Comparison of ENCODE assay signal across 20 mouse cellular contexts in the genomic region with DNA sequence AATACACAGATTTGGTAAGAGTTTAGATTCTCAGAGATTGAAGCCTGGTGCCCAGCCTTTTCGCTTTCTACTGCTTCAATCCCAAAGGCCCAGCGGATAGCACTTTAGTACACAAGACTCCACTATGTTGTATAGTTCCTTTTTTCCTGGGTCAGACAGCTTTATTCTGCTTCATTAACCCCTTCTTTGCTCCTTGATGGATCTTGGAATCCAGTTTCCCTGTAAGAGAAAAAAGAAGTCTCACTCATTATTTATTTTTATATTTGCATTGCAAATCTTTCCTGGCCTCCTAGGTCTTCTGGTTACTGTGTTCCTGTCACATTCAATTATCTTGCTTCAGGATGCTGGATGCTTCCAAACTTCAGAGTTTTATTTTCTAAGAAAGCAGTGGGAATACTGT. TPM values are rescaled to one million over a fixed set of nuclear protein-coding genes. Genes with fewer than 3 reads are reported as not detected.
DNase-seq lines count a peak whose midpoint lies in the region; ATAC-seq and TF ChIP-seq lines count a peak whose summit lies in the region.
"Had no signal": no experiment of that assay in that cellular context is flagged by ENCODE, and none has a peak within 500 bp of the region (broad histone marks: within the 10 kb centered on the region; RNA-seq: fewer than 3 reads in every experiment).

No protein-coding gene starts in this region.

- H3K36me3 ChIP-seq in forebrain, embryonic 10.5 days (replicated peaks), result peaks cover 18% of the 10 kb centered on the region
- peaks cover 2% of the 10 kb centered on the region for H3K36me3 ChIP-seq in forebrain, postnatal 0 days (ENCODE audit: insufficient read depth)
- peaks cover 1% of the 10 kb centered on the region; the same call in 1 of the 2 replicates for H3K36me3 ChIP-seq in neural tube, embryonic 11.5 days (ENCODE audit: control insufficient read depth, insufficient read depth, low read length)
- no peaks in the 10 kb centered on the region; the same call in none of the 2 replicates for H3K36me3 ChIP-seq in neural tube, embryonic 15.5 days
- no peaks in the 10 kb centered on the region for H3K36me3 ChIP-seq in forebrain, embryonic 15.5 days
- H3K36me3 ChIP-seq in kidney, adult 2 months (ENCODE audit: control insufficient read depth, insufficient read depth, low read length), result peaks cover 2% of the 10 kb centered on the region
- H3K36me3 ChIP-seq in heart, embryonic 10.5 days, result peaks cover 8% of the 10 kb centered on the region

- 28% methylated on average over 2 of the region's 2 CpGs for WGBS in forebrain, embryonic 10.5 days
- WGBS in forebrain, postnatal 0 days, result 37% methylated on average over 2 of the region's 2 CpGs
- WGBS in neural tube, embryonic 11.5 days, result 42% methylated on average over 2 of the region's 2 CpGs
- WGBS in neural tube, embryonic 15.5 days, result 26% methylated on average over 2 of the region's 2 CpGs
- 19% methylated on average over 2 of the region's 2 CpGs for WGBS in forebrain, embryonic 15.5 days
- 94% methylated on average over 2 of the region's 2 CpGs for WGBS in kidney, adult 2 months
- 95% methylated on average over 2 of the region's 2 CpGs for WGBS in heart, embryonic 10.5 days

- H3K9ac ChIP-seq in forebrain, postnatal 0 days, result no peak overlapping the region
- H3K9ac ChIP-seq in neural tube, embryonic 11.5 days (ENCODE audit: low read length), result no peak overlapping the region
- no peak overlapping the region for H3K9ac ChIP-seq in neural tube, embryonic 15.5 days (replicated peaks)
- no peak overlapping the region for H3K9ac ChIP-seq in forebrain, embryonic 15.5 days (replicated peaks)
- H3K9ac ChIP-seq: limb, embryonic 13.5 days; liver, embryonic 15.5 days had no signal

- H3K9me3 ChIP-seq in forebrain, embryonic 10.5 days, result no peaks in the 10 kb centered on the region
- no peaks in the 10 kb centered on the region for H3K9me3 ChIP-seq in forebrain, postnatal 0 days (ENCODE audit: low read length)
- no peaks in the 10 kb centered on the region for H3K9me3 ChIP-seq in neural tube, embryonic 11.5 days (ENCODE audit: control insufficient read depth, low read length)
- H3K9me3 ChIP-seq in neural tube, embryonic 15.5 days (replicated peaks), result no peaks in the 10 kb centered on the region
- H3K9me3 ChIP-seq in forebrain, embryonic 15.5 days, result no peaks in the 10 kb centered on the region
- no peaks in the 10 kb centered on the region for H3K9me3 ChIP-seq in heart, embryonic 10.5 days
- H3K9me3 ChIP-seq: limb, embryonic 13.5 days; liver, embryonic 15.5 days had no signal

- no peak for TF ChIP-seq CTCF in forebrain, postnatal 0 days (IDR thresholded peaks at IDR 0.05; ENCODE audit: low read depth)
- no peak for TF ChIP-seq CTCF in kidney, adult 2 months (conservative IDR thresholded peaks at IDR 0.05; ENCODE audit: insufficient read depth, insufficient read length, low read depth, low read length)

- DNase-seq in forebrain, embryonic 10.5 days (ENCODE audit: extremely low spot score, low spot score), result no peak
- DNase-seq in forebrain, postnatal 0 days, result no peak
- DNase-seq in neural tube, embryonic 11.5 days (ENCODE audit: low spot score), result no peak
- DNase-seq in thymus, postnatal 25 days, result no peak
- no peak for DNase-seq in kidney, adult 2 months
- DNase-seq in heart, embryonic 10.5 days (ENCODE audit: low spot score), result no peak
- DNase-seq: adrenal gland, postnatal 10 days; cerebellum, adult 9-11 months; gastrocnemius, adult 2 months; heart, postnatal 36 days; kidney, adult 11 months; kidney, postnatal 10 days; layer of hippocampus, postnatal 36 days had no signal

- no peak for ATAC-seq in forebrain, postnatal 0 days
- ATAC-seq in neural tube, embryonic 11.5 days (ENCODE audit: insufficient read depth, low FRiP score, low TSS enrichment), result 0 out of 2 replicates have a peak, but pooled peaks have one; percentile 48
- ATAC-seq in neural tube, embryonic 15.5 days (ENCODE audit: low FRiP score), result no peak
- no peak for ATAC-seq in forebrain, embryonic 15.5 days (replicated peaks)
- ATAC-seq: lung, postnatal 0 days; Patski had no signal

- H3K4me3 ChIP-seq in forebrain, embryonic 10.5 days, result no peak overlapping the region
- H3K4me3 ChIP-seq in forebrain, postnatal 0 days (ENCODE audit: low read depth, low read length), result no peak overlapping the region
- no peak overlapping the region for H3K4me3 ChIP-seq in neural tube, embryonic 11.5 days (ENCODE audit: low read depth, low read length)
- H3K4me3 ChIP-seq in neural tube, embryonic 15.5 days (replicated peaks), result no peak overlapping the region
- H3K4me3 ChIP-seq in forebrain, embryonic 15.5 days, result no peak overlapping the region
- H3K4me3 ChIP-seq in kidney, adult 2 months (ENCODE audit: insufficient read depth, low read depth, low read length), result no peak overlapping the region
- H3K4me3 ChIP-seq in heart, embryonic 10.5 days, result no peak overlapping the region
- H3K4me3 ChIP-seq: gastrocnemius, adult 2 months; layer of hippocampus, adult 2 months; limb, embryonic 13.5 days; liver, embryonic 15.5 days had no signal

- no peak overlapping the region for H3K4me2 ChIP-seq in forebrain, postnatal 0 days (ENCODE audit: low read depth)
- H3K4me2 ChIP-seq in neural tube, embryonic 11.5 days (ENCODE audit: low read depth), result no peak overlapping the region
- no peak overlapping the region for H3K4me2 ChIP-seq in neural tube, embryonic 15.5 days
- no peak overlapping the region for H3K4me2 ChIP-seq in forebrain, embryonic 15.5 days (replicated peaks)
- H3K4me2 ChIP-seq: limb, embryonic 13.5 days; liver, embryonic 15.5 days had no signal

- H3K4me1 ChIP-seq in forebrain, embryonic 10.5 days, result peaks cover 73% of the 10 kb centered on the region
- H3K4me1 ChIP-seq in forebrain, postnatal 0 days (ENCODE audit: insufficient read depth), result peaks cover 1% of the 10 kb centered on the region; the same call in 1 of the 2 replicates
- H3K4me1 ChIP-seq in neural tube, embryonic 11.5 days (ENCODE audit: control insufficient read depth, insufficient read depth, low read length), result peaks cover 11% of the 10 kb centered on the region
- H3K4me1 ChIP-seq in neural tube, embryonic 15.5 days, result peaks cover 10% of the 10 kb centered on the region
- peaks cover 35% of the 10 kb centered on the region for H3K4me1 ChIP-seq in forebrain, embryonic 15.5 days
- H3K4me1 ChIP-seq in kidney, adult 2 months (ENCODE audit: control insufficient read depth, insufficient read depth, low read length), result peaks cover 3% of the 10 kb centered on the region; the same call in 1 of the 2 replicates
- H3K4me1 ChIP-seq in heart, embryonic 10.5 days, result peaks cover 8% of the 10 kb centered on the region; the same call in 1 of the 2 replicates

- no peaks in the 10 kb centered on the region for H3K27me3 ChIP-seq in forebrain, embryonic 10.5 days (ENCODE audit: poor library complexity, severe bottlenecking)
- no peaks in the 10 kb centered on the region for H3K27me3 ChIP-seq in forebrain, postnatal 0 days (ENCODE audit: insufficient read depth, low read length)
- H3K27me3 ChIP-seq in neural tube, embryonic 11.5 days (ENCODE audit: control insufficient read depth, insufficient read depth, low read length), result no peaks in the 10 kb centered on the region
- no peaks in the 10 kb centered on the region for H3K27me3 ChIP-seq in neural tube, embryonic 15.5 days (replicated peaks)
- no peaks in the 10 kb centered on the region for H3K27me3 ChIP-seq in forebrain, embryonic 15.5 days
- no peaks in the 10 kb centered on the region for H3K27me3 ChIP-seq in kidney, adult 2 months (replicated peaks; ENCODE audit: control insufficient read depth, insufficient read depth, low read length)
- H3K27me3 ChIP-seq in heart, embryonic 10.5 days (ENCODE audit: insufficient read depth, poor library complexity, severe bottlenecking), result no peaks in the 10 kb centered on the region
- H3K27me3 ChIP-seq: limb, embryonic 13.5 days; liver, embryonic 15.5 days; Patski had no signal

- H3K27ac ChIP-seq in forebrain, embryonic 10.5 days, result peak overlapping the region; percentile 86
- H3K27ac ChIP-seq in forebrain, postnatal 0 days (ENCODE audit: low read depth, low read length), result no peak overlapping the region
- no peak overlapping the region for H3K27ac ChIP-seq in neural tube, embryonic 11.5 days (ENCODE audit: low read depth, low read length)
- no peak overlapping the region for H3K27ac ChIP-seq in neural tube, embryonic 15.5 days (replicated peaks)
- peak overlapping the region; percentile 43; the same call in 1 of the 2 replicates for H3K27ac ChIP-seq in forebrain, embryonic 15.5 days (replicated peaks)
- H3K27ac ChIP-seq in kidney, adult 2 months (ENCODE audit: insufficient read depth, low read depth, low read length), result no peak overlapping the region
- no peak overlapping the region for H3K27ac ChIP-seq in heart, embryonic 10.5 days
- H3K27ac ChIP-seq: gastrocnemius, adult 2 months; layer of hippocampus, adult 2 months; limb, embryonic 13.5 days had no signal

- TF ChIP-seq POLR2A in kidney, adult 2 months (IDR thresholded peaks at IDR 0.05; ENCODE audit: low read depth, low read length), result no peak

RNA-seq across cellular contexts. Expression of a gene that starts 5.9 kb away (rescaled TPM):
- 8.2 and 8.3 TPM in 2 replicates for polyA plus RNA-seq in forebrain, embryonic 10.5 days (2016; fragmentation: Nextera tagmentation; extraction: Ambion mirVana)
- 9.8 and 9.9 TPM in 2 replicates for total RNA-seq in forebrain, postnatal 0 days (2014; rRNA removed)
- polyA plus RNA-seq in forebrain, postnatal 0 days (2015; fragmentation: Nextera tagmentation; extraction: Ambion mirVana), result 3.8 and 5.0 TPM in 2 replicates
- polyA plus RNA-seq in neural tube, embryonic 11.5 days (2014; fragmentation: Nextera tagmentation; extraction: Ambion mirVana), result 9.1 and 9.2 TPM in 2 replicates
- polyA plus RNA-seq in neural tube, embryonic 15.5 days (2015; fragmentation: Nextera tagmentation; extraction: Ambion mirVana), result 6.8 and 7.1 TPM in 2 replicates
- 8.9 and 10.1 TPM in 2 replicates for polyA plus RNA-seq in forebrain, embryonic 15.5 days (2015; fragmentation: Nextera tagmentation; extraction: Ambion mirVana)
- 8.3 and 9.4 TPM in 2 replicates for polyA plus RNA-seq in kidney, adult 2 months (2012; rRNA removed)
- polyA plus RNA-seq in heart, embryonic 10.5 days (2016; fragmentation: Nextera tagmentation; extraction: Ambion mirVana), result 5.8 and 7.7 TPM in 2 replicates

RNA-seq across cellular contexts. Expression of a gene that starts 56.8 kb away (rescaled TPM):
- 339 and 372 TPM in 2 replicates for polyA plus RNA-seq in forebrain, embryonic 10.5 days (2016; fragmentation: Nextera tagmentation; extraction: Ambion mirVana)
- 10.1 and 12.8 TPM in 2 replicates for total RNA-seq in forebrain, postnatal 0 days (2014; rRNA removed)
- 14.5 and 17.2 TPM in 2 replicates for polyA plus RNA-seq in forebrain, postnatal 0 days (2015; fragmentation: Nextera tagmentation; extraction: Ambion mirVana)
- polyA plus RNA-seq in neural tube, embryonic 11.5 days (2014; fragmentation: Nextera tagmentation; extraction: Ambion mirVana), result 203 and 215 TPM in 2 replicates
- 21.2 and 64.0 TPM in 2 replicates for polyA plus RNA-seq in neural tube, embryonic 15.5 days (2015; fragmentation: Nextera tagmentation; extraction: Ambion mirVana)
- 81.0 and 86.0 TPM in 2 replicates for polyA plus RNA-seq in forebrain, embryonic 15.5 days (2015; fragmentation: Nextera tagmentation; extraction: Ambion mirVana)
- 0.42 and 0.47 TPM in 2 replicates for polyA plus RNA-seq in kidney, adult 2 months (2012; rRNA removed)
- 131 and 183 TPM in 2 replicates for polyA plus RNA-seq in heart, embryonic 10.5 days (2016; fragmentation: Nextera tagmentation; extraction: Ambion mirVana)
- total RNA-seq: gastrocnemius, adult 2 months had no signal

Comparison
In these comparisons a context has a peak if more than half of its experiments do, and no peak if none do; other contexts are left out.
1. H3K27ac ChIP-seq: peak in forebrain, embryonic 10.5 days (single experiment) and forebrain, embryonic 15.5 days (single experiment); none in forebrain, postnatal 0 days (single experiment), neural tube, embryonic 11.5 days (single experiment), neural tube, embryonic 15.5 days (single experiment), kidney, adult 2 months (single experiment) and heart, embryonic 10.5 days (single experiment).
2. RNA of a gene that starts 56.8 kb away (polyA plus RNA-seq): 339 to 372 TPM in forebrain, embryonic 10.5 days, 203 to 215 TPM in neural tube, embryonic 11.5 days, 131 to 183 TPM in heart, embryonic 10.5 days, 81.0 to 86.0 TPM in forebrain, embryonic 15.5 days, 21.2 to 64.0 TPM in neural tube, embryonic 15.5 days and 14.5 to 17.2 TPM in forebrain, postnatal 0 days; 0.42 to 0.47 TPM in kidney, adult 2 months; every median in the first group is over 10 times any median in the second.